Mouse (Mus musculus) thymus, postnatal 0 days (tissue): Measurements from ENCODE around the gene Lrp1. TPM values are rescaled to one million over a fixed set of nuclear protein-coding genes. Genes with fewer than 3 reads are reported as not detected.

Source experiments
- DNase-seq: peaks from one replicate; pipeline ENCODE4 v3.0.0-alpha.2; 2015; ENCODE audit warnings: low spot score
- polyA plus RNA-seq: library from polyadenylated mRNA; unstranded; fragments of >200 nt; fragmentation: Nextera tagmentation; extraction: Ambion mirVana; gene quantifications from 2 replicates; pipeline ENCODE4 v1.2.1, GENCODE M21; 2015

Gene Lrp1
- polyA plus RNA-seq, 1 experiment from 2014 or later = 8.6 TPM

- DNase-seq = peak; percentile 90
Observed at GRCm38 (mm10) chr10:127509051-127509836, 111.7 kb downstream of the Lrp1 start.

- peak; percentile 86 for DNase-seq
Observed at GRCm38 (mm10) chr10:127508239-127508638, 112.7 kb downstream of the Lrp1 start.

GRCm38 (mm10) chr10:127500894-127501893 lies 119.8 kb downstream of the Lrp1 start, which contains the start of gene Stac3:
Gene Stac3 (plus strand): TSS chr10:127501686.
- no peak for DNase-seq

- DNase-seq = no peak
Observed at GRCm38 (mm10) chr10:127500042-127500441, 120.9 kb downstream of the Lrp1 start.

- no peak for DNase-seq
Observed at GRCm38 (mm10) chr10:127499516-127499915, 121.4 kb downstream of the Lrp1 start.

GRCm38 (mm10) chr10:127496156-127496555 lies 124.8 kb downstream of the Lrp1 start:
- DNase-seq = no peak

GRCm38 (mm10) chr10:127492118-127492517 lies 128.8 kb downstream of the Lrp1 start:
- DNase-seq = no peak

- no peak for DNase-seq
Observed at GRCm38 (mm10) chr10:127491128-127491512, 129.8 kb downstream of the Lrp1 start.

GRCm38 (mm10) chr10:127490160-127491127 lies 130.5 kb downstream of the Lrp1 start:
- DNase-seq = no peak

- DNase-seq = no peak
Observed at GRCm38 (mm10) chr10:127488856-127489255, 132.1 kb downstream of the Lrp1 start.

Other genes with a start within 250 kb of the Lrp1 start
- gene R3hdm2, start 240.8 kb downstream of the Lrp1 start, polyA plus RNA-seq = 19.4 and 26.7 TPM in 2 replicates
- 0.30 and 0.73 TPM in 2 replicates for gene Stac3, start 119.5 kb downstream of the Lrp1 start, polyA plus RNA-seq
- gene Ndufa4l2, start 106.2 kb downstream of the Lrp1 start, polyA plus RNA-seq = 10.4 and 13.2 TPM in 2 replicates
- gene Shmt2, start 98.7 kb downstream of the Lrp1 start, polyA plus RNA-seq = 102 and 118 TPM in 2 replicates
- gene Nxph4, start 86.6 kb downstream of the Lrp1 start, polyA plus RNA-seq = 0.19 and 0.23 TPM in 2 replicates
- 38.4 and 47.9 TPM in 2 replicates for gene Stat6, start 21.8 kb upstream of the Lrp1 start, polyA plus RNA-seq
- gene Nemp1, start 45.8 kb upstream of the Lrp1 start, polyA plus RNA-seq = 10.6 and 10.9 TPM in 2 replicates
- 9.2 and 10.0 TPM in 2 replicates for gene Nab2, start 47.4 kb upstream of the Lrp1 start, polyA plus RNA-seq
- 0.62 and 0.68 TPM in 2 replicates for gene Myo1a, start 84.0 kb upstream of the Lrp1 start, polyA plus RNA-seq
- gene Tac2, start 103.3 kb upstream of the Lrp1 start, polyA plus RNA-seq = 3.1 and 3.9 TPM in 2 replicates
- gene Zbtb39, start 118.4 kb upstream of the Lrp1 start, polyA plus RNA-seq = 1.3 and 1.7 TPM in 2 replicates
- gene Gpr182, start 130.6 kb upstream of the Lrp1 start, polyA plus RNA-seq = 0.90 and 1.1 TPM in 2 replicates
- 0.03 TPM in 1 of 2 replicates, not detected in the other for gene Rdh1, start 138.6 kb upstream of the Lrp1 start, polyA plus RNA-seq
- gene Rdh16f1, start 138.6 kb upstream of the Lrp1 start, polyA plus RNA-seq = 0.09 TPM in 1 of 2 replicates, not detected in the other
- not detected in 2 replicates for gene Rdh9, start 155.2 kb upstream of the Lrp1 start, polyA plus RNA-seq
- gene Rdh16, start 180.0 kb upstream of the Lrp1 start, polyA plus RNA-seq = 0.05 TPM in 1 of 2 replicates, not detected in the other
- gene Rdh19, start 228.8 kb upstream of the Lrp1 start, polyA plus RNA-seq = not detected in 2 replicates
- gene Rdh16f2, start 245.3 kb upstream of the Lrp1 start, polyA plus RNA-seq = 0.10 TPM in 1 of 2 replicates, not detected in the other